Mouse (Mus musculus) CD4-positive naive resting alpha-beta T cell, adult 57 days (primary cell): Measurements from ENCODE around the gene Cerkl. TPM values are rescaled to one million over a fixed set of nuclear protein-coding genes. Genes with fewer than 3 reads are reported as not detected.

Experiments used
- total RNA-seq: library from RNA; stranded (reverse); gene quantifications from one replicate; pipeline ENCODE4 v1.2.4, GENCODE M21; 2023

The Cerkl gene
- total RNA-seq, result 2.5 TPM

GRCm38 (mm10) chr2:79456575-79457349, at the start of gene Cerkl, which contains the start of gene Neurod1:
Cerkl (minus strand) TSS chr2:79456785.
Neurod1 (minus strand) TSS chr2:79456751.

Other genes with a start within 250 kb of the Cerkl start
- 214 TPM for gene Itga4, start 201.4 kb downstream of the Cerkl start, total RNA-seq
- not detected for gene Neurod1, start within 50 bp of the Cerkl start, total RNA-seq
- 29.1 TPM for gene Itprid2, start 178.6 kb upstream of the Cerkl start, total RNA-seq